Mouse (Mus musculus): ENCODE measurements at regions not wholly inside any gene's neighbourhood (a gene's known extent, or its start where the extent isn't known, plus 50 kb on each side); places are given as distances from the start of the nearest gene placed in this dataset.

DNA sequence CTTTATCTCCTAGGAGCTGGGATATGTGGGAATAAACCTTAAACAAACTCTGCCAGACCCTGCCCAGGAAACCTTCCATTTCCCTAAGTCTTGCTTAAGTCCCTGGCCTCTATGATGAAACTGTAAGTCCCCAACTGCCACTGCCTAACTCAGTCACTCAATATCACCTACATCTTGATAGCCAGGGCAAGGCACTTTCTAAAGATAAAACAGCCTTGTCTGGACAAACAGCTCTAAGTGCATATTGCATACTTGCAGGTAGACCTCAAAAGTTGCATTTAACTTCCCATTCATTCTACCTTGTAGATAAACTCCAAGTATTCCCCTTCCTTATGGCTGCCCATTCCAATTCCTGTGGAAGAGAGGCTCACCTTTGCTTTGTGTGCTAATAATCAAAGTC, 624.4 kb downstream of the Hs3st4 start:
- TF ChIP-seq POLR2A (IDR thresholded peaks at IDR 0.05; ENCODE audit: low read depth, low read length): no peak
- no peak for TF ChIP-seq CTCF (IDR thresholded peaks at IDR 0.05; ENCODE audit: extremely low read depth, insufficient read length, insufficient replicate concordance, low read depth, low read length)
